Mouse (Mus musculus) stomach, embryonic 14.5 days (tissue): ENCODE data around the gene Myrip. TPM values are rescaled to one million over a fixed set of nuclear protein-coding genes. Genes with fewer than 3 reads are reported as not detected.

Source experiments
- ATAC-seq: fragments of 200-750 bp; cut with Nextera tagmentation; 2 replicates; pipeline ENCODE4 v1.8.0; 2017; ENCODE audit warnings: low read depth, moderate TSS enrichment; ENCODE audit not compliant: insufficient number of reproducible peaks, insufficient read depth, low FRiP score
- H3K27ac ChIP-seq: fragments of 300-500 bp; sonication (generic); 2 replicates; pipeline ENCODE4 v1.5.1; 2014; ENCODE audit warnings: mild to moderate bottlenecking, low read length, moderate library complexity, mixed read lengths
- H3K27me3 ChIP-seq: fragments of 300-500 bp; sonication (generic); 2 replicates; pipeline ENCODE4 v1.6.1; 2014; ENCODE audit warnings: low read length, control low read depth, mixed read lengths; ENCODE audit not compliant: control insufficient read depth, insufficient read depth
- H3K36me3 ChIP-seq: fragments of 300-500 bp; sonication (generic); 2 replicates; pipeline ENCODE4 v1.6.1; 2014; ENCODE audit warnings: mild to moderate bottlenecking, control low read depth, low read length, moderate library complexity, mixed read lengths; ENCODE audit not compliant: control insufficient read depth, insufficient read depth
- H3K4me1 ChIP-seq: fragments of 300-500 bp; sonication (generic); 2 replicates; pipeline ENCODE4 v1.6.1; 2014; ENCODE audit warnings: low read length, control low read depth, mixed read lengths; ENCODE audit not compliant: control insufficient read depth, insufficient read depth
- H3K4me2 ChIP-seq: fragments of 300-500 bp; sonication (generic); replicated peaks from 2 replicates; pipeline ENCODE4 v1.6.1; 2014; ENCODE audit warnings: low read depth, low read length, control low read depth
- H3K4me3 ChIP-seq: fragments of 300-500 bp; sonication (generic); 2 replicates; pipeline ENCODE4 v1.5.1; 2014; ENCODE audit warnings: low read depth, low read length, control low read depth
- H3K9ac ChIP-seq: fragments of 300-500 bp; sonication (generic); replicated peaks from 2 replicates; pipeline ENCODE4 v1.6.1; 2014; ENCODE audit warnings: low read depth, mild to moderate bottlenecking, control low read depth, low read length, moderate library complexity, mixed read lengths
- H3K9me3 ChIP-seq: fragments of 300-500 bp; sonication (generic); 2 replicates; pipeline ENCODE4 v1.6.1; 2016; ENCODE audit warnings: low read depth, low read length, control low read depth; ENCODE audit not compliant: control insufficient read depth
- WGBS: fragments of 180-500 bp; shearing (Covaris S2); extraction: QIAGEN DNeasy Blood & Tissue Kit; methylation state at CpG from one replicate; pipeline ENCODE4 v1.1.7; 2014; 5-methylcytosine and 5-hydroxymethylcytosine counted together
- polyA plus RNA-seq: library from polyadenylated mRNA; unstranded; fragments of >200 nt; fragmentation: Nextera tagmentation; extraction: Ambion mirVana; gene quantifications from 2 replicates; pipeline ENCODE4 v1.2.1, GENCODE M21; 2014

The Myrip gene
- polyA plus RNA-seq, 1 experiment from 2014 or later: 0.30 TPM

- Histone ChIP-seq H3K9me3 (no peaks in the 10 kb centered on the region), H3K4me3 (no peak overlapping the region), H3K36me3 (peaks cover 21% of the 10 kb centered on the region), H3K4me2 (no peak overlapping the region), H3K27ac (no peak overlapping the region), H3K27me3 (no peaks in the 10 kb centered on the region), H3K9ac (no peak overlapping the region), H3K4me1 (peaks cover 9% of the 10 kb centered on the region; the same call in 1 of the 2 replicates)
- peak; percentile 43; the same call in 1 of the 2 replicates for ATAC-seq
- WGBS: 2% methylated on average over 3 of the region's 3 CpGs
Measured at GRCm38 (mm10) chr9:120496691-120497090, 195.4 kb downstream of the Myrip start.

- H3K4me1 ChIP-seq: peaks cover 9% of the 10 kb centered on the region; the same call in 1 of the 2 replicates
- H3K27me3 ChIP-seq: no peaks in the 10 kb centered on the region
- H3K36me3 ChIP-seq: peaks cover 21% of the 10 kb centered on the region
- ATAC-seq: no peak
- H3K4me2 ChIP-seq: no peak overlapping the region
- H3K9ac ChIP-seq: no peak overlapping the region
- WGBS: 82% methylated on average over 5 of the region's 5 CpGs
- H3K9me3 ChIP-seq: no peaks in the 10 kb centered on the region
- H3K4me3 ChIP-seq: no peak overlapping the region
- H3K27ac ChIP-seq: no peak overlapping the region
Measured at GRCm38 (mm10) chr9:120497983-120498382, 196.7 kb downstream of the Myrip start.

GRCm38 (mm10) chr9:120501191-120501902 lies 200.0 kb downstream of the Myrip start:
- Histone ChIP-seq H3K27ac (no peak overlapping the region), H3K36me3 (no peaks in the 10 kb centered on the region), H3K27me3 (no peaks in the 10 kb centered on the region), H3K4me2 (no peak overlapping the region), H3K9me3 (0 out of 2 replicates have a peak, but pooled peaks cover under 1% of the 10 kb centered on the region), H3K4me1 (no peaks in the 10 kb centered on the region), H3K9ac (no peak overlapping the region), H3K4me3 (no peak overlapping the region)
- 0 out of 2 replicates have a peak, but pooled peaks have one; percentile 7 for ATAC-seq
- 37% methylated on average over 10 of the region's 10 CpGs for WGBS

DNA sequence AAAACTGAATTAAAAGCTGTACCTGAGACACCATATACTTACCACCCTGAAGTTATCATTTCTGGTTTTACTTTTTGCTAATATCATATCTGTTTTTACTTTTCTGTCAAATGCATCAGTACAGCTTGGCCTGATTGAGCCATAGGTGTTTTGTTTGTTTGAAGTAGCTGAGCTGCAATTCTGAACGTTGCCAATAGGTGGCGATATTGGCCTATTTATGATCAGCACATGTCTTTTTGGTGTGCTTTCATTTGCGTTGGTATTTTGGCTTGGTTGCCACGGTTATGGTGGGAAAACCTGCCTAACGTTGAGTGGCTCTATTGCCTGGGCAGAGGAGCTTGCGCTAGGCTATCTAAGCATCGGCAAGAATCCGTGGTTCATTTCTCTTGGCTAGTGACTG lies 200.7 kb downstream of the Myrip start:
- ATAC-seq: peak; percentile 29; the same call in 1 of the 2 replicates
- no peaks in the 10 kb centered on the region for H3K36me3 ChIP-seq
- H3K27me3 ChIP-seq: no peaks in the 10 kb centered on the region
- no peak overlapping the region for H3K4me3 ChIP-seq
- no peak overlapping the region for H3K4me2 ChIP-seq
- WGBS: 9% methylated on average over 8 of the region's 8 CpGs
- no peaks in the 10 kb centered on the region for H3K4me1 ChIP-seq
- H3K9ac ChIP-seq: no peak overlapping the region
- 0 out of 2 replicates have a peak, but pooled peaks cover 6% of the 10 kb centered on the region for H3K9me3 ChIP-seq
- H3K27ac ChIP-seq: no peak overlapping the region

DNA sequence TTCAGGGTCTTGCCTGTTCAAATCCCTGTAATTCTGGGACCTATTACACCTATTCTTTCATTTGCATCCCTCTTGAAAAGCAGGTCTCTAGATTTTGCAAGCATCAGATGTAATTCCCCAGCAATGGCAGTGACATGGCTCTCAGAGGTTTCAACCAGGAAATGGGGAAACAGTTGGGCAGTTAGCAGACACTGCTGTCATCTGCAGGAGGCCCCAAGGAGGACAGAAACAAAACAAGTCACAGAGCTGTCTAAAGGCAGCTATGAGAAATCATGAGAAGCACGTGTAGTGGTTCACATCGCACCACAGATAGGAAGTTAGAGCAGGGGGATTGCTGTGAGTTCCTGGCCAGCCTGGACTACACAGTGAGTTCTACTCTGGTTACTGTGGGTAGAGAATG lies 203.1 kb downstream of the Myrip start:
- 0 out of 2 replicates have a peak, but pooled peaks cover 6% of the 10 kb centered on the region for H3K9me3 ChIP-seq
- 72% methylated on average over 2 of the region's 2 CpGs for WGBS
- H3K4me3 ChIP-seq: no peak overlapping the region
- no peaks in the 10 kb centered on the region for H3K4me1 ChIP-seq
- no peak overlapping the region for H3K9ac ChIP-seq
- H3K36me3 ChIP-seq: no peaks in the 10 kb centered on the region
- H3K27me3 ChIP-seq: no peaks in the 10 kb centered on the region
- H3K4me2 ChIP-seq: no peak overlapping the region
- ATAC-seq: no peak
- no peak overlapping the region for H3K27ac ChIP-seq

DNA sequence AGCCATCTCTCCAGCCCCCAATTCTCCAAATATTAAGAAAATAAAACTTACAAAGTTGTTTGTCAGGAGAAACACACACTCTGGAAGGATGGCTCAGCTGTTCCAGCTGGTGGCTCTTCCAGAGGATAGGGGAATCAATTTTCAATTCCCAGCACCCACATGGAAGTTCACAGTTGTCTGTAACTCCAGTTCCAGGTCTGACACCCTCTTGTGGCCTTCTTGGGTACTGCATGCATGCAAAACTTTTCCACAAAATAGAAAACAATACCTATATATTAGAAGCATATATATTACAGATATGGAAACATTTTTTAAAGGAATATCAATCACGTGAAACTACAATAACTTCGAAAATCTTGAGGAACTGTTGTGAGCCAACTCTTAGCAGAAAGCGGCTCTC lies 210.5 kb downstream of the Myrip start:
- no peaks in the 10 kb centered on the region for H3K4me1 ChIP-seq
- no peak overlapping the region for H3K4me2 ChIP-seq
- WGBS: 74% methylated on average over 3 of the region's 3 CpGs
- ATAC-seq: no peak
- no peak overlapping the region for H3K4me3 ChIP-seq
- H3K27me3 ChIP-seq: no peaks in the 10 kb centered on the region
- H3K9me3 ChIP-seq: 0 out of 2 replicates have a peak, but pooled peaks cover 1% of the 10 kb centered on the region
- H3K27ac ChIP-seq: no peak overlapping the region
- no peaks in the 10 kb centered on the region for H3K36me3 ChIP-seq
- no peak overlapping the region for H3K9ac ChIP-seq

- no peak for ATAC-seq
- H3K4me1 ChIP-seq: no peaks in the 10 kb centered on the region
- no peaks in the 10 kb centered on the region for H3K9me3 ChIP-seq
- H3K36me3 ChIP-seq: no peaks in the 10 kb centered on the region
- no peak overlapping the region for H3K9ac ChIP-seq
- no peak overlapping the region for H3K4me3 ChIP-seq
- no peak overlapping the region for H3K4me2 ChIP-seq
- WGBS: 72% methylated on average over 8 of the region's 8 CpGs
- no peaks in the 10 kb centered on the region for H3K27me3 ChIP-seq
- no peak overlapping the region for H3K27ac ChIP-seq
Measured at GRCm38 (mm10) chr9:120516720-120517119, 215.4 kb downstream of the Myrip start.

- 81% methylated on average over 3 of the region's 3 CpGs for WGBS
- H3K9me3 ChIP-seq: no peaks in the 10 kb centered on the region
- H3K27me3 ChIP-seq: no peaks in the 10 kb centered on the region
- no peak for ATAC-seq
- no peak overlapping the region for H3K4me2 ChIP-seq
- no peak overlapping the region for H3K9ac ChIP-seq
- H3K4me3 ChIP-seq: no peak overlapping the region
- no peak overlapping the region for H3K27ac ChIP-seq
- no peaks in the 10 kb centered on the region for H3K36me3 ChIP-seq
- no peaks in the 10 kb centered on the region for H3K4me1 ChIP-seq
Measured at GRCm38 (mm10) chr9:120518946-120519345, 217.6 kb downstream of the Myrip start.
